Mouse (Mus musculus): ENCODE results near the gene Cdk5rap2. TPM values are rescaled to one million over a fixed set of nuclear protein-coding genes. Genes with fewer than 3 reads are reported as not detected.
A peak's percentile ranks its signal among the peaks of the same experiment; 100 is the strongest.

Cdk5rap2 gene
- 10 to 100 TPM in 2 of 3 experiments, 1 to 10 TPM in 1; 7.8 to 29.6 (median 11.4) TPM for polyA plus RNA-seq (2017; shearing (Covaris generic))

- peak; percentile 98 for ATAC-seq
Observed at GRCm38 (mm10) chr4:70409994-70410721, at the start of gene Cdk5rap2. Cdk5rap2 (minus strand) TSS chr4:70410443.

GRCm38 (mm10) chr4:70452161-70452560 lies 41.9 kb upstream of the Cdk5rap2 start:
- ATAC-seq: no peak

- peak; percentile 83 for ATAC-seq
Observed at GRCm38 (mm10) chr4:70451750-70452149, 41.5 kb upstream of the Cdk5rap2 start.

- ATAC-seq: no peak
Observed at GRCm38 (mm10) chr4:70449668-70450067, 39.4 kb upstream of the Cdk5rap2 start.

GRCm38 (mm10) chr4:70446774-70447173 lies 36.5 kb upstream of the Cdk5rap2 start:
- no peak for ATAC-seq

GRCm38 (mm10) chr4:70420202-70420601 lies 10.0 kb upstream of the Cdk5rap2 start:
- ATAC-seq: no peak

GRCm38 (mm10) chr4:70412126-70412525 lies 1.9 kb upstream of the Cdk5rap2 start:
- ATAC-seq: no peak

- no peak for ATAC-seq
Observed at GRCm38 (mm10) chr4:70409456-70409855, 787 bp downstream of the Cdk5rap2 start.

- ATAC-seq: no peak
Observed at GRCm38 (mm10) chr4:70402109-70402819, 8.0 kb downstream of the Cdk5rap2 start.

GRCm38 (mm10) chr4:70399476-70399875 lies 10.8 kb downstream of the Cdk5rap2 start:
- ATAC-seq: no peak

- ATAC-seq: no peak
Observed at GRCm38 (mm10) chr4:70399074-70399473, 11.2 kb downstream of the Cdk5rap2 start.

GRCm38 (mm10) chr4:70398088-70398487 lies 12.2 kb downstream of the Cdk5rap2 start:
- no peak for ATAC-seq

GRCm38 (mm10) chr4:70396701-70397100 lies 13.5 kb downstream of the Cdk5rap2 start:
- no peak for ATAC-seq

- no peak for ATAC-seq
Observed at GRCm38 (mm10) chr4:70394736-70395135, 15.5 kb downstream of the Cdk5rap2 start.

GRCm38 (mm10) chr4:70391760-70392372 lies 18.4 kb downstream of the Cdk5rap2 start:
- no peak for ATAC-seq

- no peak for ATAC-seq
Observed at GRCm38 (mm10) chr4:70391073-70391472, 19.2 kb downstream of the Cdk5rap2 start.

GRCm38 (mm10) chr4:70386206-70386605 lies 24.0 kb downstream of the Cdk5rap2 start:
- no peak for ATAC-seq

- no peak for ATAC-seq
Observed at GRCm38 (mm10) chr4:70377359-70377758, 32.9 kb downstream of the Cdk5rap2 start.

GRCm38 (mm10) chr4:70365061-70365858 lies 45.0 kb downstream of the Cdk5rap2 start:
- no peak for ATAC-seq

GRCm38 (mm10) chr4:70361366-70361765 lies 48.9 kb downstream of the Cdk5rap2 start:
- ATAC-seq: no peak

- peak; percentile 58 for ATAC-seq
Observed at GRCm38 (mm10) chr4:70355659-70356350, 54.4 kb downstream of the Cdk5rap2 start.

- no peak for ATAC-seq
Observed at GRCm38 (mm10) chr4:70354448-70354847, 55.8 kb downstream of the Cdk5rap2 start.
